Mouse (Mus musculus): ENCODE results near the gene Adcy9. TPM values are rescaled to one million over a fixed set of nuclear protein-coding genes. Genes with fewer than 3 reads are reported as not detected.

Gene Adcy9
- total and polyA plus RNA-seq, 3 experiments, result 3.0 to 4.3 TPM; not detected in 1

DNA sequence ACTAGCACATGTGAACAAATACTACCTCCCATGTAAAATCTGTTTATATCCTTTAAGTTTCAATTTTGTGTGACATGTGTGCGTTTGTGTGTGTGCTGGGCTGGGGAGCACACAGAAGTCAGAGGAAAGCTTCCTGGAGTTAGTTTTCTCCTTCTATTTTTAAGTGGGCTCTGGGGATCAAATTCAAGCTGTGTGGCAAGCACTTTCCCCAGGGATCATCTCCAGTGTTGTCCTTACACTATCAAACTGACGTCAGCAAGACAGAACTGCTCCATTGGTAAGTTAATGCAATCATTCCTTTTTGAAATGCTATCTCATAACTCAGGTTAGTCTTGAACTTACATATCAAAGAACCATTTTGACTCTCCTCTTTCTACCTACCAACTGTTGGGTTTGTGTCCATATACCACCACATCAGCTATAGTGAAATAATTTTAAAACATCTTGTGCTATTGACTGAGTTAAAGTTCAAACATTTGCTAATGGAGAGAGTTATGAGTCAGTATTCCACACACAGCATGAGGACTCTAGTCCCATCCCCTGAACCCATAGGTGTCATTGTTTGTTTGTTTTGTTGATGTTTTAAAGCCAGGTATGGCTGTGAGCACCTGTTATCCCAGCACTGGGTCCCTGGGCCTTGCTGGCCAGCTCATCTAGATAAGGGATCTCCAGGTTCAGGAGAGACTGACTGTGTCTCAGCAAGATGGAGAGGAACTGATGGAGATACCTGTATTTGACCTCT lies 104.8 kb downstream of the Adcy9 start:
- no peaks in the 10 kb centered on the region for H3K4me1 ChIP-seq (ENCODE audit: control insufficient read depth in 1 of 2, insufficient read depth in 2 of 2, low read length in 2 of 2)
- no peaks in the 10 kb centered on the region for H3K9me3 ChIP-seq (replicated peaks; ENCODE audit: insufficient read depth, low read length)
- H3K27ac ChIP-seq (ENCODE audit: control insufficient read depth, low read depth, low read length), result no peak overlapping the region
- no peaks in the 10 kb centered on the region for H3K27me3 ChIP-seq (ENCODE audit: control insufficient read depth in 1 of 2, insufficient read depth in 2 of 2, low read length in 2 of 2)
- no peak for DNase-seq (ENCODE audit: low read depth, low spot score)
- H3K79me2 ChIP-seq (ENCODE audit: control insufficient read depth, insufficient read depth, low read length, poor library complexity), result no peaks in the 10 kb centered on the region
- H3K9ac ChIP-seq (ENCODE audit: control insufficient read depth, low read depth, low read length, poor library complexity, severe bottlenecking), result no peak overlapping the region
- no peak overlapping the region for H3K4me3 ChIP-seq (ENCODE audit: control insufficient read depth in 1 of 2, insufficient read depth in 1 of 2, low read depth in 2 of 2, low read length in 2 of 2)
- no peaks in the 10 kb centered on the region; a peak in 1 of 4 replicates for H3K36me3 ChIP-seq (ENCODE audit: control insufficient read depth in 1 of 2, insufficient read depth in 2 of 2, low read length in 2 of 2)
- no peak for TF ChIP-seq TAL1 (IDR thresholded peaks at IDR 0.05; ENCODE audit: low read length)
- TF ChIP-seq MYC (IDR thresholded peaks at IDR 0.05; ENCODE audit: low read depth, low read length), result no peak
- TF ChIP-seq NRF1 (IDR thresholded peaks at IDR 0.05; ENCODE audit: insufficient read depth, low read depth, low read length, poor library complexity, severe bottlenecking), result no peak
- no peak for TF ChIP-seq SMC3 (IDR thresholded peaks at IDR 0.05; ENCODE audit: low read depth, low read length)
- TF ChIP-seq ZMIZ1 (IDR thresholded peaks at IDR 0.05; ENCODE audit: low read depth, low read length), result no peak
- TF ChIP-seq NELFE (IDR thresholded peaks at IDR 0.05; ENCODE audit: low read depth, low read length), result no peak
- TF ChIP-seq TBP (IDR thresholded peaks at IDR 0.05; ENCODE audit: low read depth, low read length), result no peak
- TF ChIP-seq GABPA (IDR thresholded peaks at IDR 0.05; ENCODE audit: low read depth, low read length), result no peak
- TF ChIP-seq CTCF (IDR thresholded peaks at IDR 0.05 in 2 of 3, conservative IDR thresholded peaks at IDR 0.05 in 1 of 3; ENCODE audit: control insufficient read depth in 1 of 3, insufficient read depth in 1 of 3, low read depth in 2 of 3, low read length in 3 of 3, poor library complexity in 1 of 3, severe bottlenecking in 1 of 3), result no peak
- TF ChIP-seq CHD1 (IDR thresholded peaks at IDR 0.05; ENCODE audit: low read depth, low read length), result no peak

GRCm38 (mm10) chr16:4314891-4315290 lies 105.4 kb downstream of the Adcy9 start:
- Histone ChIP-seq H3K36me3 (ENCODE audit: control insufficient read depth in 1 of 2, insufficient read depth in 2 of 2, low read length in 2 of 2) (no peaks in the 10 kb centered on the region; a peak in 1 of 4 replicates), H3K27me3 (ENCODE audit: control insufficient read depth in 1 of 2, insufficient read depth in 2 of 2, low read length in 2 of 2) (no peaks in the 10 kb centered on the region), H3K4me1 (ENCODE audit: control insufficient read depth in 1 of 2, insufficient read depth in 2 of 2, low read length in 2 of 2) (no peaks in the 10 kb centered on the region), H3K27ac (ENCODE audit: control insufficient read depth, low read depth, low read length) (no peak overlapping the region), H3K4me3 (ENCODE audit: control insufficient read depth in 1 of 2, insufficient read depth in 1 of 2, low read depth in 2 of 2, low read length in 2 of 2) (no peak overlapping the region), H3K9ac (ENCODE audit: control insufficient read depth, low read depth, low read length, poor library complexity, severe bottlenecking) (no peak overlapping the region), H3K9me3 (replicated peaks; ENCODE audit: insufficient read depth, low read length) (no peaks in the 10 kb centered on the region), H3K79me2 (ENCODE audit: control insufficient read depth, insufficient read depth, low read length, poor library complexity) (no peaks in the 10 kb centered on the region)
- DNase-seq (ENCODE audit: low read depth, low spot score), result no peak
- TF ChIP-seq EP300 (IDR thresholded peaks at IDR 0.05; ENCODE audit: low read depth in 1 of 2, low read length in 2 of 2), result no peak
- TF ChIP-seq MYC (IDR thresholded peaks at IDR 0.05; ENCODE audit: low read depth, low read length), result no peak
- no peak for TF ChIP-seq ZKSCAN1 (IDR thresholded peaks at IDR 0.05; ENCODE audit: low read depth, low read length)
- no peak for TF ChIP-seq ETS1 (IDR thresholded peaks at IDR 0.05; ENCODE audit: low read depth, low read length)
- no peak for TF ChIP-seq RAD21 (IDR thresholded peaks at IDR 0.05; ENCODE audit: low read depth, low read length)
- TF ChIP-seq ELF1 (IDR thresholded peaks at IDR 0.05; ENCODE audit: low read depth, low read length), result no peak
- no peak for TF ChIP-seq RCOR1 (IDR thresholded peaks at IDR 0.05; ENCODE audit: low read depth, low read length)
- TF ChIP-seq ZC3H11A (IDR thresholded peaks at IDR 0.05; ENCODE audit: low read depth, low read length), result no peak
- TF ChIP-seq POLR2AphosphoS5 (IDR thresholded peaks at IDR 0.05; ENCODE audit: borderline replicate concordance, low read depth, low read length), result no peak
- TF ChIP-seq SIN3A (IDR thresholded peaks at IDR 0.05; ENCODE audit: low read length), result no peak
- no peak for TF ChIP-seq HCFC1 (IDR thresholded peaks at IDR 0.05; ENCODE audit: low read depth, low read length)
- no peak for TF ChIP-seq ZMIZ1 (IDR thresholded peaks at IDR 0.05; ENCODE audit: low read depth, low read length)

All from MEL (cell line).